Mouse (Mus musculus): ENCODE measurements at regions not wholly inside any gene's neighbourhood (a gene's known extent, or its start where the extent isn't known, plus 50 kb on each side); places are given as distances from the start of the nearest gene placed in this dataset.

DNA sequence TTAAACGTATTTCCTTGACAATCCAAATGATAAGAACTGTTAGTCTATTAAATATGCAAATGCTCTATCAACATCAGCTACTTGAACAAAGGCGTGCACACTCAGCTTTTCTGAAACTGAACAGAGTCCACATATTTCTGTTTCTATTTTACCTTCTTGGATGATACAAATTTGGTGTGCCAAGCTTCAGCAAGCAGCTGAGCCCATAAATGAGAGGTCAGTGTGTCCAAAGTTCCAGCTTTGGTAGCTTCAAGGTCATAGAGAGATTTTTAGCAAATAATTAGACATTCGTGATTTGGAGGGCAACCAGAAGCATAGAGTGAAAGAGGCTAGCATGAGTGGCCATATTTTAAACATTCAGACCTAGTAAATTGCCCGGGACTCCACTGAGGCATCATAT is 140.7 kb upstream of the Pkn2 start:
- TF ChIP-seq CTCF (IDR thresholded peaks at IDR 0.05; ENCODE audit: low read depth) (no peak), EP300 (IDR thresholded peaks at IDR 0.05; ENCODE audit: low read depth) (no peak)
